Mouse (Mus musculus): ENCODE measurements around the gene BC005537. TPM values are rescaled to one million over a fixed set of nuclear protein-coding genes. Genes with fewer than 3 reads are reported as not detected.

BC005537 gene
- polyA plus RNA-seq, 1 experiment from 2014 or later: 13.5 TPM

- no peaks in the 10 kb centered on the region for H3K4me1 ChIP-seq (ENCODE audit: control insufficient read depth, insufficient read depth, low read length)
- no peak overlapping the region for H3K27ac ChIP-seq (ENCODE audit: low read length)
- no peaks in the 10 kb centered on the region for H3K9me3 ChIP-seq (replicated peaks; ENCODE audit: control insufficient read depth, low read length)
- WGBS: 96% methylated on average over 2 of the region's 2 CpGs
- no peak overlapping the region for H3K4me3 ChIP-seq (ENCODE audit: low read length)
- no peaks in the 10 kb centered on the region for H3K27me3 ChIP-seq (ENCODE audit: control insufficient read depth, insufficient read depth, low read length)
- no peak for ATAC-seq (replicated peaks; ENCODE audit: extremely low read depth, insufficient read depth, low FRiP score)
- H3K4me2 ChIP-seq (ENCODE audit: low read depth, low read length): no peak overlapping the region
- peaks cover 48% of the 10 kb centered on the region for H3K36me3 ChIP-seq (ENCODE audit: control insufficient read depth, insufficient read depth)
- no peak overlapping the region for H3K9ac ChIP-seq (ENCODE audit: low read length)
Observed at GRCm38 (mm10) chr13:24812521-24812920, 11.1 kb downstream of the BC005537 start.

- no peak overlapping the region for H3K4me2 ChIP-seq (ENCODE audit: low read depth, low read length)
- no peaks in the 10 kb centered on the region for H3K4me1 ChIP-seq (ENCODE audit: control insufficient read depth, insufficient read depth, low read length)
- no peak for ATAC-seq (replicated peaks; ENCODE audit: extremely low read depth, insufficient read depth, low FRiP score)
- no peak overlapping the region for H3K4me3 ChIP-seq (ENCODE audit: low read length)
- peaks cover 45% of the 10 kb centered on the region for H3K36me3 ChIP-seq (ENCODE audit: control insufficient read depth, insufficient read depth)
- no peak overlapping the region for H3K9ac ChIP-seq (ENCODE audit: low read length)
- H3K27ac ChIP-seq (ENCODE audit: low read length): no peak overlapping the region
- 78% methylated on average over 1 of the region's 1 CpGs for WGBS
- no peaks in the 10 kb centered on the region for H3K9me3 ChIP-seq (replicated peaks; ENCODE audit: control insufficient read depth, low read length)
- no peaks in the 10 kb centered on the region for H3K27me3 ChIP-seq (ENCODE audit: control insufficient read depth, insufficient read depth, low read length)
Observed at GRCm38 (mm10) chr13:24814616-24815015, 13.2 kb downstream of the BC005537 start.

- Histone ChIP-seq H3K9ac (ENCODE audit: low read length) (no peak overlapping the region), H3K9me3 (replicated peaks; ENCODE audit: control insufficient read depth, low read length) (no peaks in the 10 kb centered on the region), H3K36me3 (ENCODE audit: control insufficient read depth, insufficient read depth) (peaks cover 34% of the 10 kb centered on the region), H3K4me3 (ENCODE audit: low read length) (no peak overlapping the region), H3K4me1 (ENCODE audit: control insufficient read depth, insufficient read depth, low read length) (no peaks in the 10 kb centered on the region), H3K4me2 (ENCODE audit: low read depth, low read length) (no peak overlapping the region), H3K27ac (ENCODE audit: low read length) (no peak overlapping the region), H3K27me3 (ENCODE audit: control insufficient read depth, insufficient read depth, low read length) (no peaks in the 10 kb centered on the region)
- WGBS: 62% methylated on average over 4 of the region's 4 CpGs
- peak; percentile 74 for ATAC-seq (replicated peaks; ENCODE audit: extremely low read depth, insufficient read depth, low FRiP score)
Observed at GRCm38 (mm10) chr13:24816125-24817092, 15.0 kb downstream of the BC005537 start.

GRCm38 (mm10) chr13:24819931-24820330 lies 18.5 kb downstream of the BC005537 start:
- H3K4me1 ChIP-seq (ENCODE audit: control insufficient read depth, insufficient read depth, low read length): peaks cover 6% of the 10 kb centered on the region; the same call in 1 of the 2 replicates
- H3K9ac ChIP-seq (ENCODE audit: low read length): no peak overlapping the region
- no peak overlapping the region for H3K4me3 ChIP-seq (ENCODE audit: low read length)
- no peak for ATAC-seq (replicated peaks; ENCODE audit: extremely low read depth, insufficient read depth, low FRiP score)
- WGBS: 63% methylated on average over 1 of the region's 1 CpGs
- peaks cover 18% of the 10 kb centered on the region for H3K36me3 ChIP-seq (ENCODE audit: control insufficient read depth, insufficient read depth)
- no peak overlapping the region for H3K4me2 ChIP-seq (ENCODE audit: low read depth, low read length)
- no peaks in the 10 kb centered on the region for H3K27me3 ChIP-seq (ENCODE audit: control insufficient read depth, insufficient read depth, low read length)
- no peak overlapping the region for H3K27ac ChIP-seq (ENCODE audit: low read length)
- H3K9me3 ChIP-seq (replicated peaks; ENCODE audit: control insufficient read depth, low read length): no peaks in the 10 kb centered on the region

GRCm38 (mm10) chr13:24822663-24823343 lies 21.3 kb downstream of the BC005537 start:
- no peaks in the 10 kb centered on the region for H3K27me3 ChIP-seq (ENCODE audit: control insufficient read depth, insufficient read depth, low read length)
- H3K36me3 ChIP-seq (ENCODE audit: control insufficient read depth, insufficient read depth): peaks cover 16% of the 10 kb centered on the region
- no peak overlapping the region for H3K4me3 ChIP-seq (ENCODE audit: low read length)
- H3K9me3 ChIP-seq (replicated peaks; ENCODE audit: control insufficient read depth, low read length): no peaks in the 10 kb centered on the region
- peaks cover 28% of the 10 kb centered on the region for H3K4me1 ChIP-seq (ENCODE audit: control insufficient read depth, insufficient read depth, low read length)
- H3K27ac ChIP-seq (ENCODE audit: low read length): no peak overlapping the region
- 82% methylated on average over 16 of the region's 16 CpGs for WGBS
- H3K9ac ChIP-seq (ENCODE audit: low read length): no peak overlapping the region
- no peak for ATAC-seq (replicated peaks; ENCODE audit: extremely low read depth, insufficient read depth, low FRiP score)
- no peak overlapping the region for H3K4me2 ChIP-seq (ENCODE audit: low read depth, low read length)

GRCm38 (mm10) chr13:24824647-24825046 lies 23.2 kb downstream of the BC005537 start:
- Histone ChIP-seq H3K4me2 (ENCODE audit: low read depth, low read length) (no peak overlapping the region), H3K27ac (ENCODE audit: low read length) (peak overlapping the region; percentile 11; the same call in 1 of the 2 replicates), H3K4me1 (ENCODE audit: control insufficient read depth, insufficient read depth, low read length) (peaks cover 28% of the 10 kb centered on the region), H3K9ac (ENCODE audit: low read length) (no peak overlapping the region), H3K4me3 (ENCODE audit: low read length) (no peak overlapping the region), H3K9me3 (replicated peaks; ENCODE audit: control insufficient read depth, low read length) (no peaks in the 10 kb centered on the region), H3K27me3 (ENCODE audit: control insufficient read depth, insufficient read depth, low read length) (no peaks in the 10 kb centered on the region), H3K36me3 (ENCODE audit: control insufficient read depth, insufficient read depth) (peaks cover 7% of the 10 kb centered on the region)
- 56% methylated on average over 4 of the region's 4 CpGs for whole genome bisulfite sequencing
- 0 out of 2 replicates have a peak, but pooled peaks have one; percentile 29 for ATAC-seq (replicated peaks; ENCODE audit: extremely low read depth, insufficient read depth, low FRiP score)

GRCm38 (mm10) chr13:24825587-24825986 lies 24.1 kb downstream of the BC005537 start:
- H3K27me3 ChIP-seq (ENCODE audit: control insufficient read depth, insufficient read depth, low read length): no peaks in the 10 kb centered on the region
- peaks cover 30% of the 10 kb centered on the region for H3K4me1 ChIP-seq (ENCODE audit: control insufficient read depth, insufficient read depth, low read length)
- no peaks in the 10 kb centered on the region for H3K9me3 ChIP-seq (replicated peaks; ENCODE audit: control insufficient read depth, low read length)
- H3K4me3 ChIP-seq (ENCODE audit: low read length): no peak overlapping the region
- H3K4me2 ChIP-seq (ENCODE audit: low read depth, low read length): peak overlapping the region; percentile 35
- peak overlapping the region; percentile 70 for H3K27ac ChIP-seq (ENCODE audit: low read length)
- H3K36me3 ChIP-seq (ENCODE audit: control insufficient read depth, insufficient read depth): 0 out of 2 replicates have a peak, but pooled peaks cover 3% of the 10 kb centered on the region
- no peak overlapping the region for H3K9ac ChIP-seq (ENCODE audit: low read length)
- ATAC-seq (replicated peaks; ENCODE audit: extremely low read depth, insufficient read depth, low FRiP score): peak; percentile 47; the same call in 1 of the 2 replicates
- whole genome bisulfite sequencing: 52% methylated on average over 4 of the region's 4 CpGs

- 38% methylated on average over 7 of the region's 7 CpGs for WGBS
- peaks cover 30% of the 10 kb centered on the region for H3K4me1 ChIP-seq (ENCODE audit: control insufficient read depth, insufficient read depth, low read length)
- H3K27ac ChIP-seq (ENCODE audit: low read length): peak overlapping the region; percentile 70
Observed at GRCm38 (mm10) chr13:24826116-24826515, 24.7 kb downstream of the BC005537 start.

More at GRCm38 (mm10) chr13:24826116-24826515, 24.7 kb downstream of the BC005537 start:
- H3K36me3 ChIP-seq (ENCODE audit: control insufficient read depth, insufficient read depth): 0 out of 2 replicates have a peak, but pooled peaks cover 3% of the 10 kb centered on the region
- H3K27me3 ChIP-seq (ENCODE audit: control insufficient read depth, insufficient read depth, low read length): no peaks in the 10 kb centered on the region
- no peaks in the 10 kb centered on the region for H3K9me3 ChIP-seq (replicated peaks; ENCODE audit: control insufficient read depth, low read length)
- no peak for ATAC-seq (replicated peaks; ENCODE audit: extremely low read depth, insufficient read depth, low FRiP score)
- H3K4me2 ChIP-seq (ENCODE audit: low read depth, low read length): peak overlapping the region; percentile 35
- 0 out of 2 replicates have a peak overlapping the region, but pooled peaks have one; percentile 51 for H3K9ac ChIP-seq (ENCODE audit: low read length)
- no peak overlapping the region for H3K4me3 ChIP-seq (ENCODE audit: low read length)
